Mouse (Mus musculus): Measurements from ENCODE around the gene Adarb2.

GRCm38 (mm10) chr13:8542684-8543083 lies 340.0 kb downstream of the Adarb2 start:
- TF ChIP-seq GATA1 (IDR thresholded peaks at IDR 0.05; ENCODE audit: borderline replicate concordance, low read length) (no peak), FLI1 (IDR thresholded peaks at IDR 0.05; ENCODE audit: low read length) (no peak)
